Mouse (Mus musculus): Measurements from ENCODE around the gene Flrt1.

GRCm38 (mm10) chr19:7136016-7136415 lies 30.5 kb upstream of the Flrt1 start:
- TF ChIP-seq POLR2A (IDR thresholded peaks at IDR 0.05; ENCODE audit: control insufficient read depth, extremely low read depth, insufficient read depth, low read length, poor library complexity) (no peak), CTCF (IDR thresholded peaks at IDR 0.05; ENCODE audit: borderline replicate concordance, control insufficient read depth, extremely low read depth, insufficient read depth, low read length, poor library complexity) (no peak)
